Mouse (Mus musculus): Measurements from ENCODE around the gene Ccdc40. TPM values are rescaled to one million over a fixed set of nuclear protein-coding genes. Genes with fewer than 3 reads are reported as not detected.
A peak's percentile ranks its signal among the peaks of the same experiment; 100 is the strongest.

The Ccdc40 gene
- polyA plus RNA-seq, 1 experiment from 2014 or later: 11.0 TPM

- Histone ChIP-seq H3K9ac (ENCODE audit: low read length) (no peak overlapping the region), H3K27me3 (replicated peaks; ENCODE audit: control insufficient read depth, insufficient read depth, low read length) (no peaks in the 10 kb centered on the region), H3K36me3 (ENCODE audit: control insufficient read depth, insufficient read depth, low read length) (peaks cover 42% of the 10 kb centered on the region), H3K4me3 (ENCODE audit: low read depth, low read length) (no peak overlapping the region), H3K4me2 (ENCODE audit: low read length) (no peak overlapping the region), H3K27ac (ENCODE audit: low read depth, low read length) (no peak overlapping the region), H3K9me3 (replicated peaks; ENCODE audit: control insufficient read depth, low read length) (no peaks in the 10 kb centered on the region), H3K4me1 (ENCODE audit: control insufficient read depth, insufficient read depth, low read length) (0 out of 2 replicates have a peak, but pooled peaks cover 4% of the 10 kb centered on the region)
- ATAC-seq (no peak), DNase-seq (ENCODE audit: low spot score) (no peak)
- 41% methylated on average over 5 of the region's 5 CpGs for WGBS
Measured at GRCm38 (mm10) chr11:119203423-119203822, 24.9 kb upstream of the Ccdc40 start.

GRCm38 (mm10) chr11:119205738-119206137, 22.6 kb upstream of the Ccdc40 start:
- no peak overlapping the region for H3K27ac ChIP-seq (ENCODE audit: low read depth, low read length)
- H3K4me1 ChIP-seq (ENCODE audit: control insufficient read depth, insufficient read depth, low read length): peaks cover 14% of the 10 kb centered on the region
- H3K27me3 ChIP-seq (replicated peaks; ENCODE audit: control insufficient read depth, insufficient read depth, low read length): no peaks in the 10 kb centered on the region
- H3K9me3 ChIP-seq (replicated peaks; ENCODE audit: control insufficient read depth, low read length): no peaks in the 10 kb centered on the region
- 87% methylated on average over 10 of the region's 10 CpGs for WGBS
- no peak overlapping the region for H3K9ac ChIP-seq (ENCODE audit: low read length)
- DNase-seq (ENCODE audit: low spot score): no peak
- ATAC-seq: no peak
- H3K4me2 ChIP-seq (ENCODE audit: low read length): no peak overlapping the region
- H3K36me3 ChIP-seq (ENCODE audit: control insufficient read depth, insufficient read depth, low read length): peaks cover 46% of the 10 kb centered on the region
- no peak overlapping the region for H3K4me3 ChIP-seq (ENCODE audit: low read depth, low read length)

- H3K9me3 ChIP-seq (replicated peaks; ENCODE audit: control insufficient read depth, low read length): no peaks in the 10 kb centered on the region
- DNase-seq (ENCODE audit: low spot score) (peak; percentile 68), ATAC-seq (no peak)
- H3K27ac ChIP-seq (ENCODE audit: low read depth, low read length): no peak overlapping the region
- 29% methylated on average over 5 of the region's 5 CpGs for WGBS
- H3K27me3 ChIP-seq (replicated peaks; ENCODE audit: control insufficient read depth, insufficient read depth, low read length): no peaks in the 10 kb centered on the region
- H3K4me3 ChIP-seq (ENCODE audit: low read depth, low read length): no peak overlapping the region
- H3K4me1 ChIP-seq (ENCODE audit: control insufficient read depth, insufficient read depth, low read length): peaks cover 14% of the 10 kb centered on the region
- H3K4me2 ChIP-seq (ENCODE audit: low read length): no peak overlapping the region
- H3K9ac ChIP-seq (ENCODE audit: low read length): no peak overlapping the region
- H3K36me3 ChIP-seq (ENCODE audit: control insufficient read depth, insufficient read depth, low read length): peaks cover 45% of the 10 kb centered on the region
Measured at GRCm38 (mm10) chr11:119206562-119206961, 21.8 kb upstream of the Ccdc40 start.

- H3K9me3 ChIP-seq (replicated peaks; ENCODE audit: control insufficient read depth, low read length): no peaks in the 10 kb centered on the region
- DNase-seq (ENCODE audit: low spot score): no peak
Measured at GRCm38 (mm10) chr11:119207986-119208385, 20.4 kb upstream of the Ccdc40 start.

GRCm38 (mm10) chr11:119208870-119209370, 19.5 kb upstream of the Ccdc40 start:
- WGBS: 85% methylated on average over 20 of the region's 20 CpGs
- peaks cover 22% of the 10 kb centered on the region for H3K4me1 ChIP-seq (ENCODE audit: control insufficient read depth, insufficient read depth, low read length)
- H3K27ac ChIP-seq (ENCODE audit: low read depth, low read length): peak overlapping the region; percentile 68
- no peaks in the 10 kb centered on the region for H3K9me3 ChIP-seq (replicated peaks; ENCODE audit: control insufficient read depth, low read length)
- peak; percentile 21; the same call in 1 of the 2 replicates for ATAC-seq
- H3K27me3 ChIP-seq (replicated peaks; ENCODE audit: control insufficient read depth, insufficient read depth, low read length): no peaks in the 10 kb centered on the region
- H3K4me3 ChIP-seq (ENCODE audit: low read depth, low read length): no peak overlapping the region
- peaks cover 40% of the 10 kb centered on the region for H3K36me3 ChIP-seq (ENCODE audit: control insufficient read depth, insufficient read depth, low read length)
- H3K9ac ChIP-seq (ENCODE audit: low read length): no peak overlapping the region
- no peak overlapping the region for H3K4me2 ChIP-seq (ENCODE audit: low read length)
- DNase-seq (ENCODE audit: low spot score): no peak

More at GRCm38 (mm10) chr11:119207986-119208385, 20.4 kb upstream of the Ccdc40 start:
- Histone ChIP-seq H3K27me3 (replicated peaks; ENCODE audit: control insufficient read depth, insufficient read depth, low read length) (no peaks in the 10 kb centered on the region), H3K36me3 (ENCODE audit: control insufficient read depth, insufficient read depth, low read length) (peaks cover 40% of the 10 kb centered on the region), H3K4me2 (ENCODE audit: low read length) (no peak overlapping the region), H3K4me3 (ENCODE audit: low read depth, low read length) (no peak overlapping the region), H3K27ac (ENCODE audit: low read depth, low read length) (no peak overlapping the region), H3K4me1 (ENCODE audit: control insufficient read depth, insufficient read depth, low read length) (peaks cover 18% of the 10 kb centered on the region), H3K9ac (ENCODE audit: low read length) (no peak overlapping the region)
- 87% methylated on average over 6 of the region's 6 CpGs for WGBS
- ATAC-seq: no peak

- Histone ChIP-seq H3K4me2 (ENCODE audit: low read length) (no peak overlapping the region), H3K27me3 (replicated peaks; ENCODE audit: control insufficient read depth, insufficient read depth, low read length) (no peaks in the 10 kb centered on the region), H3K9ac (ENCODE audit: low read length) (no peak overlapping the region), H3K9me3 (replicated peaks; ENCODE audit: control insufficient read depth, low read length) (no peaks in the 10 kb centered on the region), H3K27ac (ENCODE audit: low read depth, low read length) (peak overlapping the region; percentile 68), H3K4me3 (ENCODE audit: low read depth, low read length) (no peak overlapping the region), H3K36me3 (ENCODE audit: control insufficient read depth, insufficient read depth, low read length) (peaks cover 39% of the 10 kb centered on the region), H3K4me1 (ENCODE audit: control insufficient read depth, insufficient read depth, low read length) (peaks cover 25% of the 10 kb centered on the region)
- 47% methylated on average over 10 of the region's 10 CpGs for WGBS
- ATAC-seq (peak; percentile 65), DNase-seq (ENCODE audit: low spot score) (peak; percentile 76)
Measured at GRCm38 (mm10) chr11:119209371-119210025, 18.9 kb upstream of the Ccdc40 start.

GRCm38 (mm10) chr11:119210321-119211100, 17.9 kb upstream of the Ccdc40 start:
- H3K27ac ChIP-seq (ENCODE audit: low read depth, low read length): peak overlapping the region; percentile 68
- H3K4me3 ChIP-seq (ENCODE audit: low read depth, low read length): no peak overlapping the region
- WGBS: 54% methylated on average over 32 of the region's 32 CpGs
- H3K36me3 ChIP-seq (ENCODE audit: control insufficient read depth, insufficient read depth, low read length): peaks cover 29% of the 10 kb centered on the region
- ATAC-seq: no peak
- peak overlapping the region; percentile 28 for H3K4me2 ChIP-seq (ENCODE audit: low read length)
- DNase-seq (ENCODE audit: low spot score): peak; percentile 83
- H3K9me3 ChIP-seq (replicated peaks; ENCODE audit: control insufficient read depth, low read length): no peaks in the 10 kb centered on the region
- H3K4me1 ChIP-seq (ENCODE audit: control insufficient read depth, insufficient read depth, low read length): peaks cover 34% of the 10 kb centered on the region
- no peaks in the 10 kb centered on the region for H3K27me3 ChIP-seq (replicated peaks; ENCODE audit: control insufficient read depth, insufficient read depth, low read length)
- no peak overlapping the region for H3K9ac ChIP-seq (ENCODE audit: low read length)

- DNase-seq (ENCODE audit: low spot score): no peak
- 88% methylated on average over 21 of the region's 21 CpGs for WGBS
- no peak overlapping the region for H3K4me2 ChIP-seq (ENCODE audit: low read length)
- H3K27ac ChIP-seq (ENCODE audit: low read depth, low read length): 0 out of 2 replicates have a peak overlapping the region, but pooled peaks have one; percentile 15
- peaks cover 45% of the 10 kb centered on the region for H3K4me1 ChIP-seq (ENCODE audit: control insufficient read depth, insufficient read depth, low read length)
- H3K9ac ChIP-seq (ENCODE audit: low read length): no peak overlapping the region
- peaks cover 24% of the 10 kb centered on the region for H3K36me3 ChIP-seq (ENCODE audit: control insufficient read depth, insufficient read depth, low read length)
- no peaks in the 10 kb centered on the region for H3K27me3 ChIP-seq (replicated peaks; ENCODE audit: control insufficient read depth, insufficient read depth, low read length)
- ATAC-seq: no peak
- H3K9me3 ChIP-seq (replicated peaks; ENCODE audit: control insufficient read depth, low read length): no peaks in the 10 kb centered on the region
- no peak overlapping the region for H3K4me3 ChIP-seq (ENCODE audit: low read depth, low read length)
Measured at GRCm38 (mm10) chr11:119211604-119212309, 16.6 kb upstream of the Ccdc40 start.

All from forebrain, embryonic 14.5 days (tissue).